Mouse (Mus musculus) layer of hippocampus, adult 11-12 months (tissue): ENCODE measurements around the gene Atp6v1c2.

Source experiments
- DNase-seq: peaks from one replicate; pipeline ENCODE4 v3.0.0; 2022; ENCODE audit warnings: low spot score

The Atp6v1c2 gene

GRCm38 (mm10) chr12:17333459-17333858 lies 4.3 kb upstream of the Atp6v1c2 start:
- no peak for DNase-seq

GRCm38 (mm10) chr12:17324549-17325470 lies 4.3 kb downstream of the Atp6v1c2 start:
- DNase-seq, result no peak

- DNase-seq, result no peak
These were observed 10.7 kb downstream of the Atp6v1c2 start for GRCm38 (mm10) chr12:17318453-17318852.

GRCm38 (mm10) chr12:17317970-17318369 lies 11.2 kb downstream of the Atp6v1c2 start:
- no peak for DNase-seq

GRCm38 (mm10) chr12:17316096-17316495 lies 13.1 kb downstream of the Atp6v1c2 start:
- DNase-seq, result no peak

GRCm38 (mm10) chr12:17310852-17311839 lies 18.0 kb downstream of the Atp6v1c2 start:
- DNase-seq, result no peak

GRCm38 (mm10) chr12:17308246-17308645 lies 20.9 kb downstream of the Atp6v1c2 start:
- no peak for DNase-seq

- DNase-seq, result no peak
These were observed 23.7 kb downstream of the Atp6v1c2 start for GRCm38 (mm10) chr12:17305445-17305844.

- no peak for DNase-seq
These were observed 29.3 kb downstream of the Atp6v1c2 start for GRCm38 (mm10) chr12:17299902-17300301.

- DNase-seq, result no peak
These were observed 32.3 kb downstream of the Atp6v1c2 start for GRCm38 (mm10) chr12:17296899-17297298.

- DNase-seq, result no peak
These were observed 38.6 kb downstream of the Atp6v1c2 start for GRCm38 (mm10) chr12:17290569-17290968.

- DNase-seq, result no peak
These were observed 39.2 kb downstream of the Atp6v1c2 start for GRCm38 (mm10) chr12:17289913-17290312.

- no peak for DNase-seq
These were observed 40.1 kb downstream of the Atp6v1c2 start for GRCm38 (mm10) chr12:17289060-17289459.

- no peak for DNase-seq
These were observed 40.7 kb downstream of the Atp6v1c2 start for GRCm38 (mm10) chr12:17288496-17288895.

- DNase-seq, result no peak
These were observed 55.3 kb downstream of the Atp6v1c2 start for GRCm38 (mm10) chr12:17273841-17274240.

GRCm38 (mm10) chr12:17271272-17271671 lies 57.9 kb downstream of the Atp6v1c2 start:
- DNase-seq, result no peak

GRCm38 (mm10) chr12:17267316-17267715 lies 61.8 kb downstream of the Atp6v1c2 start:
- peak; percentile 77 for DNase-seq

- DNase-seq, result no peak
These were observed 62.5 kb downstream of the Atp6v1c2 start for GRCm38 (mm10) chr12:17266673-17266990.

GRCm38 (mm10) chr12:17265971-17266672 lies 63.0 kb downstream of the Atp6v1c2 start, which contains the start of gene Pdia6:
Gene Pdia6 (plus strand): TSS chr12:17266545.
- peak; percentile 90 for DNase-seq

GRCm38 (mm10) chr12:17264826-17265225 lies 64.3 kb downstream of the Atp6v1c2 start:
- DNase-seq, result no peak

GRCm38 (mm10) chr12:17263881-17264280 lies 65.3 kb downstream of the Atp6v1c2 start:
- DNase-seq, result no peak

GRCm38 (mm10) chr12:17261005-17261404 lies 68.2 kb downstream of the Atp6v1c2 start:
- DNase-seq, result no peak
